Mouse (Mus musculus) urinary bladder, postnatal 36 days (tissue): ENCODE data around the gene Krt2.
A peak's percentile ranks its signal among the peaks of the same experiment; 100 is the strongest.

Experiments
- DNase-seq, 2 experiments: peaks; one replicate each; pipeline ENCODE4 v3.0.0; 2022; ENCODE audit warnings: low spot score in 2 of 2, mixed read lengths in 1 of 2

Krt2 gene

DNA sequence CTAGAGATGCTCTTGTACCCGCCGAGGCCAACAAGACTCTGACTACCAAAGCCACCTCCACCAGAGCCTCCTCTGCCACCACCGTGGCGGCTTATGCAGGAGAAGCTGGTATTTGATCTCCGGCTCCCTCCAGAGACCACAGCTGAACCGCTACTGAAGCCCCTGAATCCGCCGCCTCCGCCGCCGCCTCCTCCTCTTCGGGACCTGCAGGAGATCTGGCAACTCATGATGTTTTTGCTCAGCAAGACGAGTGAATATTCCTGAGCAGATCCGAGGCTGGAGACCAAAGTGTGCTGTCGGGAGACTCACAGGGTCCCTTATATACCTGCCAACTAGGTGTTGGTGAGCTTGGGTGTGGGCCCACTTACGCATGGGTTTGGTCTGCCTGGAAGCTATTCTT lies at the start of gene Krt2:
Gene Krt2 (minus strand): TSS at position 295 of the 400 bp plus-strand sequence.
- no peak for DNase-seq

DNA sequence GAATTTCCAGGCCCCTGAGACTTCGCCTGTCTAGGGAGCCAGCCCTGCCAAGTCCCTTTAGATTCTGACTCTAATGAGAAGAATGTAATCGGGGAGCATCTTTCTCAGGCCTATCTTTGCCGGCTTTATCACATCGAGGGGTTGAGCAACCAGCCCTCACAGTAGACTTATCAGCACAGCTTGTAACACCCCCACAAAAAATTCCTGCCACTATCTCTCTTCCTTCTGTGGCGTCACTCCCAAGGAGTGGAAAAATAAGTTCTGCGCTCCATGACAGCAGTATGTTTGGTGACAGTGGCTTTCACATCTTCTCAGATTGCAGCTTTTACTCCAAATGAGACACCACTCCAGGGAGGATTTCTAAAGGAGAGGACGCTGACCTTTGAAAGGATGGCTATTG lies 48.8 kb upstream of the Krt2 start:
- DNase-seq, result no peak

DNA sequence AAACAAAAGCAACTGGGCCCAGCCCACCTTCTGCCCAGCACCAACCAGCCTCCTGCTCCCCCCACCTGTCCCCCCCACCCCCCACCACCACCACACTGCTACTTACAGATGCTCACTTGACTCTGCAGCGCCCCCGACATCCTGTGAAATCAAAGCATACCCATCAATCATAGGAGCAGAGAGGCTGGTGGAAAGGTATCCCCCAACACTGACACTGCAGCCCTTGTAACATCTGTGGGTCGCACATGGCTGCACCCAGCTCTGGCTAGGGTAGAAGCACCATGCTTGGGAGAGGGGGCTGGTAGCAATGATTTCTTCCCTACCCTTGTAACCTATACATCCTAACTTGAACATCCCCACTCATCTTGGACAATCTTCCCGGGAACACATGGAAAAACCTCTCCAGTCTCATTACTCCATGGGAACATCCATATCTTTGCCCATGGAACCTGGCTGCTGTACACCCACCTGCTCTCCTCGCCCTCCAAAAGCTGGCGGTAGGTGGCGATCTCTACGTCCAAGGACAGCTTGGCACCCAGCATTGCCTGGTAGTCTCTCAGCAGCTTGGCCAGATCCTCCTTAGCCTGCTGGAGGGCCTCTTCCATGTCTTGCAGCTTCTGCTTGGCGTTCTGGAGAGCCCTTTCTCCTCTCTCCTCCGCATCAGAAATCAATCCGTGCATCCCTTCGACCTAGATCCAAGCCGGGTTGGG lies 42.6 kb upstream of the Krt2 start:
- no peak for DNase-seq

DNA sequence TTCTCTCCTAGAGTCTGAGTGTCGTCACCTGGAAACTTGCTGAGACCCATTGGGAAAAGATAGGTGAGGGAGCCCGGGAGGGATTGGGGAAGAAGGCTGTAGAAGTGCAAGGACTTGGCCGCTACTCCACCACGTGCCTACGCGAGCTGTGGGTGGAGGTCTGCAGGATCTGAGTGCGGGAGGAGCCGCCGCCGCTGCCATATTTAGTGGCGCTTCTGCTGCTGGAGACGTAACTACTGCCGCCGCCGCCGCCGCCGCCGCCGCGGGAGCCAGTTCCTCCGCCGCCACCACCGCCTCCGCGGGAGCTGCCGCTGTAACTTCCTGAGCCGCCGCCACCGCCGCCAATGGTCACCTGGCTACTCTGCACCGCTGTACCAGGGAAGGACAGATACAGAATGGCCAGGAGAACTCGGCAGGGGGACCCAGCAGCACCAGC lies 41.8 kb upstream of the Krt2 start:
- peak; percentile 35 to 45 for DNase-seq

DNA sequence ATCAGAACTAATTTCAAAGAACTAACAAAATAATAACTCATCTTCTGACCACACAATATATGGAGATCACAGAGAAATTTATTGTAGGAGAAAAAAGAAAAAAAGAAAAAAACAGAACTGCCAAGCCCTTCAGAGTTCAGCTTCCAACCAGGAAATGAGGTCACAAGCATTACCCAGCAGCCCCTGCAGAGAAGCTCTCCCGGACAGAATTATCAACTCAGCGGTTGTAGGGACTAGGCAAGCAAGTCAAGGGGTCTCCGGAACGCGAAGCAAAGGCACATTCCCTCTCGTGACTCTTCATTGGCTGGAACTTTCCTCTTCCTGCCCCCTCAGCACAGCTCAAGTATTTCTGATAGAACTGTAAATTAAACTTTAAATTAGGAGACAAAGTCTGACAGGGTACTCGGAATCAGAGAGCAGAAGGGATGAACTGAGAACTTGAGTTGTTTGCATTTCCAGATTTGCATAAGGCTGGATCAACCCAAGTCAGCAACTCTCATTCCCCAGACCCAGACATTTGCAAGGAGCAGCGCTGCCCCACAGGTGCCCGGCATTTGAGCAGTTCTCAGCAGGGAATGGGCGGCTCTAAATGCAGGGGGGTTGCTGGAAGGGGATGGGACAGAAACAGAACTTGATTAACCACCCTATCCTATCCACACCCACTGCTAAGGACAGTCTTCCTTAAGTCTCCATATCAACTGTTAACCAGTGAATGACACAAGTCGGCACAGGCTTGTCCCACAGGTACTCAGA lies 40.9 kb upstream of the Krt2 start:
- no peak for DNase-seq

DNA sequence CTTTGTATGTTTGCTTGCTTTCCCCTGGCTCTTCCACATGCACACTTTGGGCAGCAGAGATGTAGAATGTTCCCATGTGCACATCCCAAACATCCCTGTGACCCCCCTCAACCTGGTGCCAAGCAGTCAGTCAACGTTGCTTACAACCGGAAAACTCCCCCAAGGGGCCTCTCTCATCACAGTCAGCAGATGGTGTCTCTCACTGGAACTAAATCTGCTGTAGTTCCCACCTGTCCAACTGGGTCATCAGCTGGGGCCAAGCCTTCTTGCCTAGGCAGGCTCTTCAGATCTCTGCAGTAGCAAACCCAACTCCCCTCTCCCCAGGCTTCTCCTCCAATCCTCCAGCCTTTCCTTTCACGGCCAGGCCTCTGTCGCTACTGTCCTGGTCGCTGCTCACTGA lies 38.7 kb upstream of the Krt2 start:
- no peak for DNase-seq

DNA sequence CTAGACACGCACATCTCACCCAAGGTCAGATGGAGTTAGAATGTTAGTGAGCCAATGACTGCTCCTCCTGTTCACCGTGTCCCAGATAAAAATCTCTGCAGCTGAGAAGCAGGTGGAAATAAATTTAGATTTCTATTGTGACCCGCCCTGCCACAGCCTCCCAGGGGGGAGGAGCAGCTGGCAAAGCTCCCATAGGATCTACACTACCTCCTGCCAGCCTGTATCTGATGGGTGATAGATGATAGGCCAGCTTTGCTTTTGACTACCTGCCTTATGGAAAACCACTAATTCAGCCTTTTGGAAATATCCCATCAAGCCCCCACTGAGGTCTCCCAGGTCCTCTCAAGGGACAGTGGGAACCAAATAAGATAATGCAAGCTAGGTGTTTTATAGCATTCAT lies 37.8 kb upstream of the Krt2 start:
- peak; percentile 28 to 38 for DNase-seq

DNA sequence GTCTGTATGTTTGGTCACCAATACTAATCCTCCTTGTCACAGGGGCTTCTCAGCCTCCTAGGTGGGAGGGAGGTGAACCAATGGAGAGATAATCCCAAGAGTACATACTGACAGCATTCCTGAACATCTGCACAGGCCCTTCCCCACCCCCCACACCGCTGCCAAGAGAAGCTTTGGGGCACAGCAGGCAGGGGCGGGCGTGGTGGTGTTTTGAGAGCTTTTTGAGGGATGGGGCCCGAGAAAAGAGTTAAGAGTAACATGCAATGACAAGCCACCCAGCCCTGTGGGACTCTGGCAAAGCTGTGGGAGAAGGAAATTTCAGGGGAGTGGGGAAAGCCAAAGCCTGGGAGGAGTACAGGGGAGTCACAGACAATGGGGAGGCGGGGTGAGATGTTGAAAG lies 36.3 kb upstream of the Krt2 start:
- DNase-seq, result no peak

DNA sequence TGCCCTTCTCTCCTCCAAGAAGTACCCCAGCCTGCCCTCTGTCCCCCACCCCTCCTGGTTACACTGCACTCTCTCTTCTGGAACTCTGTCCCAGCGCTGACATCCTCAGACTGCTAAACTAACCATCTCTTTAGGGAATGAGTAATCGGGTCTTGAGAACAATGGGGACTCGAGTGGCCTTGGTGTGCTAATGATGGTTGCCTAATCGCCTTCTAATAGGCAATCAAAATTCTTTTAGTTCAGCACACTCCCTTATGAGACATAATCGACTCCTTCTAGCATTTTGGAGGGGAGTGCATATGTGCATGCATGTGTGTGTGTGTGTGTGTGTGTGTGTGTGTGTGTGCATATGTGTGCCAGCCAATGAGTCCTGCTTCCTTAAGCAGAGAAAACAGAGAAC lies 34.6 kb upstream of the Krt2 start:
- DNase-seq, result no peak

DNA sequence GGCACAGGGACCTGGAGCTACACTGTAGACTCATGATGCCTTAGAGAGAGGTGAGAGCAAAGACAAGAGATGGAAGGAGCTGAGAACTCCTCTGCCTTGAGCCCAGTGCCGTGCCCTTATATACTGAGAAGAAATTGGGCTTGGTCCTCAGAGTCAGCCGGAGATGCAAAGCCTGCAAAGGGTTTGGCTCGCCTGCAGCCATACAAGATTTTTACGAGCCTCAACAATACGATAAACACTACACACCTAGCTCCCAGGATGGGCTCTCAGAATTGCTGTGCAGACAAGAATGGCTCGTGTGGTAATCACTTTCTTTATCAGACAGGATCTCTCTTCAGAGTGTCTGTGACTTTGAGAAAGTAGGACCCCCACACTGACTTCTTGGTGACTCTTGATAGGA lies 32.7 kb upstream of the Krt2 start, which contains the start of gene Krt1:
Gene Krt1 (minus strand): TSS at position 101 of the 400 bp plus-strand sequence.
- DNase-seq, result no peak

DNA sequence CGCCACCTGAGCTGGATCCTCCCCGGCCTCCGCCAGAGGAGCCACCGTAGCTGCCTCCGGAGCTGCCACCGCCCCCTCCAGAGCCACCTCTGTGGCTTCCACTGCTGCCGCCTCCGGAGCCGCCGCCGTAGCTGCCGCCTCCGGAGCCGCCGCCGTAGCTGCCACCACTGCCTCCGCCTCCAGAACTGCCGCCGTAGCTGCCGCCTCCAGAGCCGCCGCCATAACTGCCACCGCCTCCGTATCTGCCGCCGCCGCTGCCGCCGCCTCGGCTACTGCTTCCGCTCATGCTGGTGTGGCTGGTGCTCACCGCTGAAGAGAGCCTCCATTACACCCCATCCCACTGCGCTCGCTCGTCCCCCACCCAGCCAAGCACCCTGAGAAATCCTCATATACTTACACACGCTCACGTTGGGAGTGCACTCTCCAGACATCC lies 28.0 kb upstream of the Krt2 start:
- peak in 1 of 2 experiments; percentile 36 for DNase-seq

DNA sequence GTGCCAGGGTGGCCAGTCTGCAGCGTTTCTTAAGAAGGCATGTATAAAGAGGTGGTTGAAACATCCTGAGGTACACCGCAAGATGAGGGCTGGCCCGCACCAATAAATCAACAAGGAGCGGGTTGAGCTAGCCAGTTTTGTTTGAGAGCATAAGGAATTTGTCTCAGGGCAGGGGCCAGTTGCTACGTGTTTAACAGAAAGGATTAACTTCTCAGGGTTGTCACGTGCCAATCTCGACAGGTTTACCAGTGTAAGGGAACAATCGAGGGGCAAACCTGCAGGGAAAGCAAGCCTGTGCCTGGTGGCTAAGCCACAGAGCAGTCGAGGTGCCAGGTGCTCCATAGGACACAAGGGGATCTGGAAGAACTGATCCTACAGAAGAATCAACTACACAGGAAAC lies 25.2 kb upstream of the Krt2 start:
- DNase-seq, result peak; percentile 32 to 43

DNA sequence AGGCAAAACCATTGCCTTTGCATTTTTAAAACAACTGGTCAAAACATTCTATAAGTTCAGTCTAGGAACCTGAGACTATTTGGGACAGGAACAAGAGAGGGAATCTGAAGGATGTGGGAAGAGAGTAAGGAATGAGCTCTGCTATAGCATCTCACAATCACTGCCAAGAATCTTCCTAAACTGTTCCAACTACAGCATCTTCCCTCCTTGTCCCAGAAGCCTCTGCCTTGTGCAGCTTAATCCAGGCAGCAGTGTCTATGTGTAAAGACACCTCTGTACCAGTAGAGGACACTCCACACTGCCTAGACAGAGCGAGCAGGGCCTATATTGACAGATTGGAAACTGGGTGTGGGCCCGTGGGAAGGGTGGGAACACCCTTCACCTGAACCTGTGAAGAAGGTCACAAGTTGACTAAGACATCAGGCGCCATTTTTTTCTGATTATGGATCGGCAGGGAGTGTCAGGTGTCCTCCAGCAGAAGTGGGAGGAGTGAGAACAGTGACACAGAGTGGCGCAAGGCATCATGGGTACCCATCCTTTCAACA lies 16.9 kb upstream of the Krt2 start:
- DNase-seq, result no peak

DNA sequence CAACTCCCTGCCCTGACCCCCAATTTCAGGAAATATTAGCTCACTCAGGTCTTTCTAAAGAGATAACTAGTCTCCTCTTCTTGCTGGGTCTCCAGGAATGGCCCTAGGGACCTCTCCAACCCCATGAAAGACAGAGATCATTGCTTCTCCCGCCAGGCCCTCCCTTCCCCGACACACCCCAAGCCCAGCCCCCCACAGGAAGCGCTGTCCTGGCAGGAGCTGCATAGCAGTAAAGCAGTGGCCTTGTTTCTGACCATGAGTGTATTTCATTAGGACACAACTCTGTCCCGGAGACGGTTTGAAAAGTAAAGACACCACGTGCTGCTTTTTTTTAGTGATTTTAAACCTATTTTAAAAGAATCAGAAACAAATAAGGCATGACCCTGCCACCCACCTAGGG lies 15.2 kb upstream of the Krt2 start:
- no peak for DNase-seq

DNA sequence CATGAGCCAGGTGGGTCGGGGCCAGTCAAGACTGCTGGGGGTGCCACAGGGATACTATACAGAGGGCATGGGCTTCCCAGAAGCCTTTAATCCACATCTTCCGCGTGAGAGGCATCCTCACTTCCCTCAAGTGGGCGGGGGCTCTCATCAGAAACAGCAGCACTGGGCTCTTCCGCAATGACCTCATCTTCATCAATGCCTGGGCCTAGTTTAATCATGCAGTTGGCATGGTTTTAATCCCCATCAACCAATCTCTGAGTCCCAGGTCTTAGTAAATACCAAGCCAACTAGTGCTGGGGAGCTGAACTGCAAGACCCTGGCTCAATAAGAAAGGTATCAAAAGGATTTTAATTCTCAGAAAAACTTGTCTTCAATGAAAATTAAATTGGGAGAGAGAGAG lies 11.5 kb upstream of the Krt2 start:
- DNase-seq, result no peak

DNA sequence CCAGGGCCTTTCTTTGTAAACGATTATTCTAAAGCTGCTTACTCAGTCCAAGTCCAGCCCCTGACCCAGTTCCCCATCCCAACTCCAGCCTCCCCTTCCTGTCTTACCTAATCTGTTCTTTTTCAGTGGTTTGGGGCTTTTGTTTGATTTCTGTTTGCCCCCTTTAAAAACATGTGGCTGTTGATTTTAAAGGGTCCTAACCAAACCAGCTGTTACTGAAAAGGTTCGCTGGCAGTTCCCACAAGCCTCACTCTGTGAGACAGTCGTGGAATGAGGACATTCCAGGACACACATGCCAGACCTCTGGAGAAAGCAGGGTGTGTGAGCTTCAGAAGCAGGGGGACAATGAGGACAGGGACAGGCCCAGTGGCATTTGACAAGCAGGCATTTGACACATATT lies 3.8 kb upstream of the Krt2 start:
- DNase-seq, result no peak

DNA sequence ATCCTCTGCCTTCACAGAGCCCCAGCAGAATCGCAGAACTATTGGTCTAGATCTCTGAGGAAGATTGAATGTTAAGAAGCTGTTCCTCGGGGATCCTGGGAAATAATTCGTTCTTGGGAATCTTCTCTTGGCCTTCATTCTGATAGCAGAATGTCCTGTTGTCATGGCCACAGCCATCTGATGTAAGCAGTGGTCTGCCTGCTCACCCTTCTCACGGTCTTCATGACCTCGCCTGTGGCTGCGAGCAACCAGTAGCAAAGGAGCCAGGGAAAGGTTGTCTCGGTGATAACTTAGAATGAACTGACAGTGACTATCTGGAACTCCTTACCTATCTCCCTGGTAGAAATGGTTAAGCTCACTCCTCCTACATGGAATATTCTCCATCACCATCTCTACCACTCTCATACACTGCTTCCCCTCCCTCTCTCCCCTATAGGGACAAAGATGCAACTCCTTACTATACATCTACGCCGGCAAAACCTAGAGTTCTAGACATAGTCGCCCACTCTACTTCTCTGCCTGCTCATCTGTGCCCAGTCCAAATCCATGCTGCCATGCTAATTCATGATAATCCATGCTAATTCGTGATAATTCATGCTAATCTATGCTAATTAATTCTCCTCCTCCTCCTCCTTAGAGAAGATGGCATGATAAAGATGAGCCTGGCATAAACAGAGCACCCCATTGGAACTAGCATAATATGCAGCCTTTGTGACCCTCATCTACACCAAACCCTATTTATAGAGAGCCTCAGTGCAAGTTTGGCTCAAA lies 14.7 kb downstream of the Krt2 start:
- no peak for DNase-seq

DNA sequence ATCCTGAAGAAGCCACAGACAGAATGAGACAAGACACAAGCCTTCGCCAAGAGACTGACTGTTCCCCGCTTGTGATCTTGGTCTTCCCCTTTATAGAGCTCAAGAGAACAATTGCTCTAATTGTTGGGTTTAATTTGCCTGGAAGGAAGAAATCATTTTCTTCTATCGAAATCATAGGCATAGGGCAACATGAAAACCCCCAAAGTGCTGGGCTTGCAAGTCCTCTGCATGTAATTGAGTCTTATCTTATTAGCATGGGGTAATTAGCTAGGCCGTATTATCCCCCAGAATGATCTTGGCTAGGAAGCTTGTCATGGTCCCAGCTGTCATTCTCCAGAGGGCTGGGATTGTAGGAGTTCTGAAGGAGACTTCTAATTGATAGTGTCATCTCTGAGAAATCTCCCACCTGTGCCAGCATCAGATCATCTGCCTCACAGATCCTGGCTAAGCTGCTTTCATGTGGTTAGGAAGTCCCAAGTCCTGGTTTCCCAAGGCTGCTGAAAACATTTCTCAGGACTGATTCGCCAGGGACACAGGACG lies 15.6 kb downstream of the Krt2 start, which contains the start of gene Krt73:
Gene Krt73 (minus strand): TSS at position 51 of the 540 bp plus-strand sequence.
- no peak for DNase-seq

DNA sequence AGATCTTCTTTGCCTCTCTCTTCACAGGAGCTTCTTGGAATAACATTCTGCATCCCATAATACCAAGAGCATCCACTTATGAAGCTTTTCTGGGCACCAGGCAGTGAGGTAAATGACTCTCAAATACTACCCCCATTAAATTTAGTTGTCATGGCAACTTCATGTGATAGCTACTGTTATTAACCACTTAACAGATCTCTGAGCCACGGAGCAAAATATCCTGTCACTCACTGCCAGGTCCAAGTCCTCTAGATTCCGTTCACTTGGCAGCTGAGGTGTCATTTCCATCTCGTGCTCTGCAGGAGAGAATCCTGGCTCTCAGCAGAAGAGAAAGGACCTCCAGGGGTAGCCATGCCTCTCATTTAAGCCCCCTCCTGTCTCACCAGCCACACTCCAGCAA lies 27.1 kb downstream of the Krt2 start:
- DNase-seq, result no peak

DNA sequence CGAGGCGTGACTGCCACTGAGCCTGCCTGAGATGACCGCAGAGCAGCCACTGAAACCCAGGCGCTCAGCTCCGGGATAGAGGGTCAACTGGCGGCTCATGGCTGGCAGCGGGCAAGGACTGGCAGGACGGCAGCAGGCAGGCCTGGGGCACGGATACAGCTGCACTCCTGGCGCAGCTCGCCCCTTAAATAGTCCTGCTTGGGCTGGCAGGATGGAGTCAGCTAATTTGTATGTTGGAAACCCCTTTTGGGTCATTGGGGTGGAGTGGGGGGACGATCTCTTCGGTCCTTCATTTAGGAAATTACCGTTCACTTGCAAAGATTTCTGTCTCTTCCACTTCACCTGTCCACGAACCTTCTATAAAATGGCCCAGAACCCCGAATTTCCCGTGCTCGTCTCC lies 31.6 kb downstream of the Krt2 start, which contains the start of gene Krt72:
Gene Krt72 (minus strand): TSS at position 101 of the 400 bp plus-strand sequence.
- no peak for DNase-seq

DNA sequence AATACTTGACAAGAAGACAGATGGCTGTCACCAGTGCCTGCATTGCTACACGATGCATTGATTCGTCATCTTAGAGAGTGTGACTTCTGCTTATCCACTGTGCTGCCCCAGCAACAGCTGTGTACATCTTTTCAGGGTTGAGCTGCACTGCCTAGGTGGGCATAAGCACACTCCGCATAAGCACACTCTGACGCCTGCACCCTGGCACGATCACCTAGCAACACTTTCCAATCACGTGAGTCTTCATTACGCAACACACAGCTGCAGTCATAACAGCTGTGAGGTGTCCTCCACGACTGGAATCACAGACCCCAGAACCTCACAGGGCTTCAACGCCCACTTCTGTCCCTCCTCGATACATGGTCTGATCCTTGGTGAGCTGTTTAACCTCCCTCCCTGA lies 44.5 kb downstream of the Krt2 start:
- DNase-seq, result no peak

DNA sequence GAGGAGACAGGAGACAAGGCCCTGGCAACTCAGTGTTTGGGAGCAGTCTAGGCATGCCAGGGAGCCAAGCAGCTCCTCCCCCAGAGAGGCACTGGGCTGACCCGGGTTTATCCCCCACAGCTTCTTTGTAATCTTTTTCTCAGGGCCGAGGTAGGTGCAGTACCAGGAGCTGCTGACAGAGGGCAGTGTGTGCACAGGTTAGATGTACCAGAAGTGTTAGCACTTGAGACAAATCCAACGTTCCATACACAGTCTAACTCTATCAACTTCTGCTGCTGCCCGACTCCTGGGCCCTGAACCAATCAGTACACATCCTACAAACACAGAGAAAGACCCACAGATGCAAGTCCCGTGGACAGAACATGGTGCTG lies 45.3 kb downstream of the Krt2 start:
- DNase-seq, result peak; percentile 92 to 93
